Comparison of ENCODE assay signal across 8 mouse cellular contexts in the genomic region with DNA sequence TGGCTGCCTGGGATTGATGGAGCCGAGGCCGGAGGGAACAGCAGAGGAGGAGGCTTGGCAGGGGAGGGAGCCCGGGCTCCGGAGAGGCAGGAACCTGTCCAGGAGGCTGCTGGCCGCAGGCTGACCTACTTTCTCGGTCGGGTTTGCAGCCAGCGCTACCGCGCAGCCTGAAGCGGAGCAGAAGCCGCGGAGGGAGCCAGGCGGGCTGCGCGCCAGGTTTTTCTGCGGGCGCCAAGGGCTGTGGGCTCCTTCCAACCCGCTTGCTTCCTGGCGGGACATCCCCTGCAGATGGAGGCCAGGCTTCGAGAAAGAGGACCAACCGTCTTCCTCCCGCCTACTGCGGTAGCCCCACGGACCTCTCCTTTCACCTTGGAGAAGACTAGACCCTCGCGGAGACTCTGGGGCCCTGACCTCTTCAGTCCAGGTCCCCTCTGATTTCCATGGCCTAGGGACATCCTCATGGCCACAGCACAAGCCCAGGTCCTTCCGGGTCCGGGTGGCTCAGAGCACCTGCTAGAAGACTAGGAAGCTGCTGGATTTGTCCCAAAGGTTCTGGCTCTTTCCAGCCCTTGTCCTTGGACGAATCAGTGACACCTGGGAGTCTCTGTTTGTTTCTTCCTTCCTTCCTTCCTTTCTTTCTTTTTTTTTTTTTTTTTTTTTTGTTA. TPM values are rescaled to one million over a fixed set of nuclear protein-coding genes. Genes with fewer than 3 reads are reported as not detected.
DNase-seq lines count a peak whose midpoint lies in the region; ATAC-seq lines count a peak whose summit lies in the region.

No protein-coding gene starts in this region.

- no peaks in the 10 kb centered on the region for H3K9me3 ChIP-seq in forebrain, embryonic 10.5 days
- no peaks in the 10 kb centered on the region for H3K9me3 ChIP-seq in heart, embryonic 11.5 days (replicated peaks; ENCODE audit: control insufficient read depth, low read length)
- H3K9me3 ChIP-seq in limb, embryonic 13.5 days: no peaks in the 10 kb centered on the region
- no peaks in the 10 kb centered on the region for H3K9me3 ChIP-seq in midbrain, embryonic 12.5 days
- H3K9me3 ChIP-seq in stomach, embryonic 14.5 days (ENCODE audit: control insufficient read depth, low read depth, low read length): no peaks in the 10 kb centered on the region

- H3K27me3 ChIP-seq in forebrain, embryonic 10.5 days (ENCODE audit: poor library complexity, severe bottlenecking): peaks cover 33% of the 10 kb centered on the region
- peaks cover 12% of the 10 kb centered on the region for H3K27me3 ChIP-seq in heart, embryonic 11.5 days (ENCODE audit: control insufficient read depth, insufficient read depth, low read length)
- peaks cover 25% of the 10 kb centered on the region for H3K27me3 ChIP-seq in limb, embryonic 13.5 days
- H3K27me3 ChIP-seq in midbrain, embryonic 12.5 days: peaks cover 21% of the 10 kb centered on the region
- H3K27me3 ChIP-seq in stomach, embryonic 14.5 days (ENCODE audit: control insufficient read depth, insufficient read depth, low read length): 0 out of 2 replicates have a peak, but pooled peaks cover 2% of the 10 kb centered on the region

- 5% methylated on average over 30 of the region's 30 CpGs for WGBS in forebrain, embryonic 10.5 days
- WGBS in heart, embryonic 11.5 days (ENCODE audit: insufficient replicate concordance): 3% methylated on average over 30 of the region's 30 CpGs
- WGBS in limb, embryonic 13.5 days: 2% methylated on average over 30 of the region's 30 CpGs
- WGBS in midbrain, embryonic 12.5 days: 6% methylated on average over 30 of the region's 30 CpGs
- 3% methylated on average over 30 of the region's 30 CpGs for WGBS in stomach, embryonic 14.5 days

- peaks cover 7% of the 10 kb centered on the region for H3K4me1 ChIP-seq in forebrain, embryonic 10.5 days
- no peaks in the 10 kb centered on the region for H3K4me1 ChIP-seq in heart, embryonic 11.5 days (ENCODE audit: control insufficient read depth, insufficient read depth, low read length)
- H3K4me1 ChIP-seq in limb, embryonic 13.5 days: peaks cover 7% of the 10 kb centered on the region; the same call in 1 of the 2 replicates
- peaks cover 6% of the 10 kb centered on the region; the same call in 1 of the 2 replicates for H3K4me1 ChIP-seq in midbrain, embryonic 12.5 days
- H3K4me1 ChIP-seq in stomach, embryonic 14.5 days (ENCODE audit: control insufficient read depth, insufficient read depth, low read length): no peaks in the 10 kb centered on the region

- ATAC-seq in cerebellum, adult (ENCODE audit: insufficient number of reproducible peaks, low FRiP score, low TSS enrichment): peak; percentile 93
- ATAC-seq in heart, embryonic 11.5 days (replicated peaks; ENCODE audit: insufficient number of reproducible peaks, low FRiP score, low TSS enrichment): no peak
- ATAC-seq in limb, embryonic 13.5 days (ENCODE audit: low FRiP score, low read depth): peak; percentile 48; the same call in 1 of the 2 replicates
- no peak; the same call in 1 of the 2 replicates for ATAC-seq in midbrain, embryonic 12.5 days (ENCODE audit: low FRiP score, low read depth)
- peak; percentile 46; the same call in 1 of the 2 replicates for ATAC-seq in stomach, embryonic 14.5 days (ENCODE audit: insufficient number of reproducible peaks, insufficient read depth, low FRiP score, low read depth)
- ATAC-seq in erythroid progenitor cell, adult 5-6 weeks (replicated peaks; ENCODE audit: low FRiP score, poor library complexity, severe bottlenecking): no peak

- peak; percentile 34 for DNase-seq in forebrain, embryonic 10.5 days (ENCODE audit: extremely low spot score, low spot score)
- peak; percentile 76 for DNase-seq in kidney, adult 9 months

- peak overlapping the region; percentile 52; the same call in 1 of the 2 replicates for H3K9ac ChIP-seq in heart, embryonic 11.5 days (ENCODE audit: low read depth, low read length)
- peak overlapping the region; percentile 55 for H3K9ac ChIP-seq in limb, embryonic 13.5 days
- peak overlapping the region; percentile 32 for H3K9ac ChIP-seq in midbrain, embryonic 12.5 days (replicated peaks)
- H3K9ac ChIP-seq in stomach, embryonic 14.5 days (replicated peaks; ENCODE audit: low read depth, low read length): no peak overlapping the region

- H3K36me3 ChIP-seq in forebrain, embryonic 10.5 days (replicated peaks): no peaks in the 10 kb centered on the region
- no peaks in the 10 kb centered on the region for H3K36me3 ChIP-seq in heart, embryonic 11.5 days (ENCODE audit: control insufficient read depth, insufficient read depth, low read length)
- H3K36me3 ChIP-seq in limb, embryonic 13.5 days: no peaks in the 10 kb centered on the region
- H3K36me3 ChIP-seq in midbrain, embryonic 12.5 days: no peaks in the 10 kb centered on the region
- H3K36me3 ChIP-seq in stomach, embryonic 14.5 days (ENCODE audit: control insufficient read depth, insufficient read depth, low read length): no peaks in the 10 kb centered on the region

- H3K4me3 ChIP-seq in forebrain, embryonic 10.5 days: peak overlapping the region; percentile 50
- H3K4me3 ChIP-seq in heart, embryonic 11.5 days (ENCODE audit: low read depth, low read length): peak overlapping the region; percentile 30
- H3K4me3 ChIP-seq in limb, embryonic 13.5 days: peak overlapping the region; percentile 39
- peak overlapping the region; percentile 35 for H3K4me3 ChIP-seq in midbrain, embryonic 12.5 days
- peak overlapping the region; percentile 22 for H3K4me3 ChIP-seq in stomach, embryonic 14.5 days (ENCODE audit: low read depth, low read length)

- H3K4me2 ChIP-seq in heart, embryonic 11.5 days: peak overlapping the region; percentile 65
- H3K4me2 ChIP-seq in limb, embryonic 13.5 days (replicated peaks): peak overlapping the region; percentile 69
- H3K4me2 ChIP-seq in midbrain, embryonic 12.5 days (replicated peaks): peak overlapping the region; percentile 53
- peak overlapping the region; percentile 48 for H3K4me2 ChIP-seq in stomach, embryonic 14.5 days (replicated peaks; ENCODE audit: low read depth, low read length)

- peak overlapping the region; percentile 45 for H3K27ac ChIP-seq in forebrain, embryonic 10.5 days
- H3K27ac ChIP-seq in heart, embryonic 11.5 days (ENCODE audit: low read depth, low read length): no peak overlapping the region
- no peak overlapping the region for H3K27ac ChIP-seq in limb, embryonic 13.5 days
- no peak overlapping the region for H3K27ac ChIP-seq in midbrain, embryonic 12.5 days (replicated peaks)
- no peak overlapping the region for H3K27ac ChIP-seq in stomach, embryonic 14.5 days (ENCODE audit: low read length)

RNA-seq across cellular contexts. Expression of a gene that starts 57.8 kb away (rescaled TPM):
- 73.7 and 80.9 TPM in 2 replicates for polyA plus RNA-seq in forebrain, embryonic 10.5 days (2016; fragmentation: Nextera tagmentation; extraction: Ambion mirVana)
- 102 and 113 TPM in 2 replicates for polyA plus RNA-seq in heart, embryonic 11.5 days (2014; fragmentation: Nextera tagmentation; extraction: Ambion mirVana)
- polyA plus RNA-seq in limb, embryonic 13.5 days (2015; fragmentation: Nextera tagmentation; extraction: Ambion mirVana): 74.5 and 75.4 TPM in 2 replicates
- 65.5 and 76.1 TPM in 2 replicates for polyA plus RNA-seq in midbrain, embryonic 12.5 days (2016; fragmentation: Nextera tagmentation; extraction: Ambion mirVana)
- polyA plus RNA-seq in stomach, embryonic 14.5 days (2014; fragmentation: Nextera tagmentation; extraction: Ambion mirVana): 73.4 and 86.0 TPM in 2 replicates
- 38.6 and 67.4 TPM in 2 replicates for total RNA-seq in erythroid progenitor cell, adult 5-6 weeks (2015; ENCODE audit: low replicate concordance)
- total RNA-seq in erythroid progenitor cell, adult 5-6 weeks (2017; ENCODE audit: low replicate concordance): 87.8 and 107 TPM in 2 replicates

RNA-seq across cellular contexts. Expression of a gene that starts 58.0 kb away (rescaled TPM):
- polyA plus RNA-seq in forebrain, embryonic 10.5 days (2016; fragmentation: Nextera tagmentation; extraction: Ambion mirVana): 69.5 and 71.7 TPM in 2 replicates
- 32.8 and 34.0 TPM in 2 replicates for polyA plus RNA-seq in heart, embryonic 11.5 days (2014; fragmentation: Nextera tagmentation; extraction: Ambion mirVana)
- polyA plus RNA-seq in limb, embryonic 13.5 days (2015; fragmentation: Nextera tagmentation; extraction: Ambion mirVana): 40.2 and 41.5 TPM in 2 replicates
- polyA plus RNA-seq in midbrain, embryonic 12.5 days (2016; fragmentation: Nextera tagmentation; extraction: Ambion mirVana): 32.7 and 35.6 TPM in 2 replicates
- polyA plus RNA-seq in stomach, embryonic 14.5 days (2014; fragmentation: Nextera tagmentation; extraction: Ambion mirVana): 42.1 and 43.6 TPM in 2 replicates
- total RNA-seq in erythroid progenitor cell, adult 5-6 weeks (2015; ENCODE audit: low replicate concordance): 72.8 and 106 TPM in 2 replicates
- total RNA-seq in erythroid progenitor cell, adult 5-6 weeks (2017; ENCODE audit: low replicate concordance): 62.6 and 77.5 TPM in 2 replicates

Comparison
In these comparisons a context has a peak if more than half of its experiments do, and no peak if none do; other contexts are left out.
1. ATAC-seq: peak in cerebellum, adult (single experiment), limb, embryonic 13.5 days (single experiment) and stomach, embryonic 14.5 days (single experiment); none in heart, embryonic 11.5 days (single experiment), midbrain, embryonic 12.5 days (single experiment) and erythroid progenitor cell, adult 5-6 weeks (single experiment).
2. Peak in every context shown above with its lines, with median percentiles within 50 percentile points of each other: H3K4me3 ChIP-seq and H3K4me2 ChIP-seq.